Mouse (Mus musculus): ENCODE data around the gene Nrxn1.
A peak's percentile ranks its signal among the peaks of the same experiment; 100 is the strongest.
"Not testable (repeated sequence)": the region's sequence is repeated elsewhere in the genome, so short reads cannot be mapped to it uniquely, and the experiment has no call there.

Gene Nrxn1

GRCm38 (mm10) chr17:90565186-90565585 is 527.7 kb downstream of the Nrxn1 start:
- no peak for DNase-seq

- DNase-seq, result no peak
These were observed 536.5 kb downstream of the Nrxn1 start for GRCm38 (mm10) chr17:90556376-90556775.

GRCm38 (mm10) chr17:90550415-90550814 is 542.5 kb downstream of the Nrxn1 start:
- DNase-seq, result no peak

GRCm38 (mm10) chr17:90546806-90547205 is 546.1 kb downstream of the Nrxn1 start:
- DNase-seq, result no peak

GRCm38 (mm10) chr17:90544639-90545259 is 548.1 kb downstream of the Nrxn1 start:
- no peak for DNase-seq

- no peak for DNase-seq
These were observed 548.8 kb downstream of the Nrxn1 start for GRCm38 (mm10) chr17:90543986-90544638.

GRCm38 (mm10) chr17:90531443-90531842 is 561.4 kb downstream of the Nrxn1 start:
- DNase-seq, result no peak

- no peak for DNase-seq
These were observed 586.8 kb downstream of the Nrxn1 start for GRCm38 (mm10) chr17:90506026-90506425.

GRCm38 (mm10) chr17:90503999-90504398 is 588.9 kb downstream of the Nrxn1 start:
- not testable (repeated sequence) for DNase-seq

- peak; percentile 47 for DNase-seq
These were observed 591.7 kb downstream of the Nrxn1 start for GRCm38 (mm10) chr17:90501023-90501675.

- DNase-seq, result no peak
These were observed 613.2 kb downstream of the Nrxn1 start for GRCm38 (mm10) chr17:90479531-90480250.

- DNase-seq, result no peak
These were observed 636.1 kb downstream of the Nrxn1 start for GRCm38 (mm10) chr17:90456748-90457147.

GRCm38 (mm10) chr17:90455904-90456303 is 637.0 kb downstream of the Nrxn1 start:
- DNase-seq, result no peak

- DNase-seq, result peak; percentile 4
These were observed 637.5 kb downstream of the Nrxn1 start for GRCm38 (mm10) chr17:90455409-90455775.

GRCm38 (mm10) chr17:90454738-90455408 is 638.0 kb downstream of the Nrxn1 start:
- DNase-seq, result no peak

- DNase-seq, result no peak
These were observed 638.5 kb downstream of the Nrxn1 start for GRCm38 (mm10) chr17:90454356-90454737.

- no peak for DNase-seq
These were observed 639.6 kb downstream of the Nrxn1 start for GRCm38 (mm10) chr17:90453280-90453679.

GRCm38 (mm10) chr17:90452770-90453169 is 640.1 kb downstream of the Nrxn1 start:
- DNase-seq, result no peak

- no peak for DNase-seq
These were observed 641.5 kb downstream of the Nrxn1 start for GRCm38 (mm10) chr17:90451384-90451783.

- DNase-seq, result no peak
These were observed 649.8 kb downstream of the Nrxn1 start for GRCm38 (mm10) chr17:90443067-90443466.

- no peak for DNase-seq
These were observed 657.0 kb downstream of the Nrxn1 start for GRCm38 (mm10) chr17:90435836-90436235.

- no peak for DNase-seq
These were observed 657.5 kb downstream of the Nrxn1 start for GRCm38 (mm10) chr17:90435371-90435770.

- no peak for DNase-seq
These were observed 662.7 kb downstream of the Nrxn1 start for GRCm38 (mm10) chr17:90430211-90430610.
